Mouse (Mus musculus) myocyte (in vitro differentiated cells): ENCODE data around the gene Fyn.

Experiments used
- CEBPB ChIP-seq: IDR thresholded peaks from 2 replicates; pipeline ENCODE4 v1.6.1; 2011; ENCODE audit warnings: mild to moderate bottlenecking, moderate library complexity; ENCODE audit not compliant: poor library complexity, insufficient read depth, severe bottlenecking
- E2F4 ChIP-seq: IDR thresholded peaks from one replicate; pipeline ENCODE4 v1.6.1; 2011; ENCODE audit warnings: mild to moderate bottlenecking, control low read depth, moderate library complexity; ENCODE audit not compliant: insufficient read depth
- MAX ChIP-seq: IDR thresholded peaks from one replicate; pipeline ENCODE4 v1.6.1; 2011; ENCODE audit warnings: low read depth, mild to moderate bottlenecking, control low read depth
- MYOD1 ChIP-seq, 3 experiments: IDR thresholded peaks; one replicate each; pipeline ENCODE4 v1.6.1; 2011; ENCODE audit warnings: control low read depth in 2 of 3, low read depth in 2 of 3, mild to moderate bottlenecking in 2 of 3, moderate library complexity in 1 of 3; ENCODE audit not compliant: insufficient read length in 2 of 3, control insufficient read depth in 1 of 3
- POLR2A ChIP-seq: IDR thresholded peaks from one replicate; pipeline ENCODE4 v1.6.1; 2011; ENCODE audit warnings: low read depth, mild to moderate bottlenecking, control low read depth, moderate library complexity; ENCODE audit not compliant: insufficient read length
- REST ChIP-seq: IDR thresholded peaks from one replicate; pipeline ENCODE4 v1.6.1; 2011; ENCODE audit warnings: mild to moderate bottlenecking, control low read depth, moderate library complexity; ENCODE audit not compliant: insufficient read depth, insufficient read length
- TCF3 ChIP-seq: IDR thresholded peaks from one replicate; pipeline ENCODE4 v1.6.1; 2011; ENCODE audit warnings: low read depth, control low read depth; ENCODE audit not compliant: insufficient read length
- USF1 ChIP-seq: IDR thresholded peaks from one replicate; pipeline ENCODE4 v1.6.1; 2011; ENCODE audit warnings: low read depth, mild to moderate bottlenecking, control low read depth, moderate library complexity

DNA sequence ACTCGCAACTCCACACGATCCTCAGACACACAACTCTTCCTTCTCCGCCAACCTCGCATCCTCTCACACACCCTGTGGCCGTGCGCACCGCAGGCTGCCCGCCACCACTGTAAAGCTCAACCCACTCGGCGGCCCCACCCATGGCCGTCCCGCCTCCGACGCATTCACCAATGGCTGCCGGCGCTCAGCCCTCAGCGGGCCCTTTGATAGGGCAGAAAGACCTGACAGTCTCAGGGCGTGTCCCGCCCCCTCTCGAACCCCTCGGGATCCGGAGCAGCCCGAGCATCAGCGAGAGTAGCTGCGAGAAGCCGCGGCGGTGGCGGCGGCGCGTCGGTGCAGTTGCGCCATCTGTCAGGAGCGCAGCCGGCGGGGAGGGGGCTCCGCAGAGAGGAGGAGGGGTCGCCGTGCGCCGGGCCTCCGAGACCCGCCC is 862 bp downstream of the Fyn start:
- peak; percentile 82 for TF ChIP-seq POLR2A
- no peak for TF ChIP-seq CEBPB
- peak in 2 of 3 experiments; percentile 29 to 53 for TF ChIP-seq MYOD1 (IDR thresholded peaks at IDR 0.05; ENCODE audit: control insufficient read depth in 1 of 3, insufficient read length in 2 of 3, low read depth in 2 of 3)
- TF ChIP-seq TCF3: no peak
- no peak for TF ChIP-seq MAX
- TF ChIP-seq REST: no peak
- TF ChIP-seq E2F4: peak; percentile 21
- TF ChIP-seq USF1: no peak
